Mouse (Mus musculus) G1E (cell line): ENCODE measurements around the gene Bcl9l.

Experiments used
- CTCF ChIP-seq: IDR thresholded peaks from 2 replicates; pipeline ENCODE4 v1.5.1; 2012; ENCODE audit warnings: low read depth, low read length, inconsistent platforms, mixed read lengths
- GATA1 ChIP-seq: IDR thresholded peaks from 2 replicates; pipeline ENCODE4 v1.6.1; 2012; ENCODE audit warnings: borderline replicate concordance, low read length, inconsistent platforms, mixed read lengths
- POLR2AphosphoS5 ChIP-seq: IDR thresholded peaks from 2 replicates; pipeline ENCODE4 v1.6.1; 2012; ENCODE audit warnings: low read depth, low read length, inconsistent platforms; ENCODE audit not compliant: insufficient replicate concordance

DNA sequence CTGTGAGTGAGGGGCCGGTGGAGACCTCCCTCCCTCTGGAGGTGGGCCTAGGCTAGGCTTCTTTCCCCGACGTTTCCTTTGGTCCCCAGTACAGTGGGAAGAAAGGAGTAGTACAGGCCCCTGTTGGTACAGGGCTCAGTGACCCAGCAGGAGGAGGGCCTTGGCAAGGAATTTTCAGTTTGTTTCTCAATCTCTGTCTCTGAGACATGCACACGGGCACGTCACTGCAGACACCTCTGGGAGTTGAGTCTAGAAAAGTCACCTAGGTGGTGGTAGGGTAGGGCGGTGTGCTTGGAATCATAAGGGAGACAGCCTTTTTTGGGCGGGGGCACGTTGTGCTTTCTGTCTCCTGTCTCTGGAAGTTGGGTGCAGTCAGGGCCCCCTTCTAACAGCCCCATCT, 5.8 kb downstream of the Bcl9l start:
- no peak for TF ChIP-seq CTCF
- TF ChIP-seq GATA1: no peak
- TF ChIP-seq POLR2AphosphoS5: no peak
